Mouse (Mus musculus): ENCODE measurements around the gene Mtfr2.

Mtfr2 gene

GRCm38 (mm10) chr10:20347285-20348214, at the start of gene Mtfr2:
TSS of gene Mtfr2 (plus strand) at chr10:20347770.
- in situ Hi-C loops (cut with MboI; ENCODE audit: unreplicated experiment in 2 of 2): loop anchor here (5.0 to 25.0 kb wide), 2 partner anchors 35 to 790 kb away; partner anchors contain the start of gene Bclaf1 (in 1 of the 2)

- in situ Hi-C loops (cut with MboI; ENCODE audit: unreplicated experiment in 2 of 2): loop anchor here in 1 of 2 experiments (10.0 kb wide), 1 partner anchor 1706 kb away; no protein-coding TSS in a partner anchor
These were observed 49.2 kb upstream of the Mtfr2 start for GRCm38 (mm10) chr10:20298152-20298920.

DNA sequence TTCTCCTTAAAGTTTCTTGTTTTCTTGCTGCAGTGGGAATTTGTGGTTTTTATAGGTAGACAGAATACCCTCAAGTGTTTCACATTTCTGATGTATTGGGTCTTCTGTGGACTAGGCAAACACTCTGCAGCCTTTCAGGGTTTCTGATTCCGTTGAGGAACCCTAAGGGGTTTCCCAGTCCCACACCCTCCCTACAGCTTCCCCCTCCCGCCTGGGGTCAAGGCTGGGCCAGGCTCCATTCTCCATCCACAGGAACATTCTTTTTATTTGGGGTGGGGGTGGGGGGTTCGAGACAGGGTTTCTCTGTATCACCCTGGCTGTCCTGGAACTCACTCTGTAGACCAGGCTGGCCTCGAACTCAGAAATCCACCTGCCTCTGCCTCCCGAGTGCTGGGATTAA, 48.5 kb upstream of the Mtfr2 start:
- in situ Hi-C loops (cut with MboI; ENCODE audit: unreplicated experiment in 2 of 2): loop anchor here in 1 of 2 experiments (10.0 kb wide), 1 partner anchor 1706 kb away; no protein-coding TSS in a partner anchor

DNA sequence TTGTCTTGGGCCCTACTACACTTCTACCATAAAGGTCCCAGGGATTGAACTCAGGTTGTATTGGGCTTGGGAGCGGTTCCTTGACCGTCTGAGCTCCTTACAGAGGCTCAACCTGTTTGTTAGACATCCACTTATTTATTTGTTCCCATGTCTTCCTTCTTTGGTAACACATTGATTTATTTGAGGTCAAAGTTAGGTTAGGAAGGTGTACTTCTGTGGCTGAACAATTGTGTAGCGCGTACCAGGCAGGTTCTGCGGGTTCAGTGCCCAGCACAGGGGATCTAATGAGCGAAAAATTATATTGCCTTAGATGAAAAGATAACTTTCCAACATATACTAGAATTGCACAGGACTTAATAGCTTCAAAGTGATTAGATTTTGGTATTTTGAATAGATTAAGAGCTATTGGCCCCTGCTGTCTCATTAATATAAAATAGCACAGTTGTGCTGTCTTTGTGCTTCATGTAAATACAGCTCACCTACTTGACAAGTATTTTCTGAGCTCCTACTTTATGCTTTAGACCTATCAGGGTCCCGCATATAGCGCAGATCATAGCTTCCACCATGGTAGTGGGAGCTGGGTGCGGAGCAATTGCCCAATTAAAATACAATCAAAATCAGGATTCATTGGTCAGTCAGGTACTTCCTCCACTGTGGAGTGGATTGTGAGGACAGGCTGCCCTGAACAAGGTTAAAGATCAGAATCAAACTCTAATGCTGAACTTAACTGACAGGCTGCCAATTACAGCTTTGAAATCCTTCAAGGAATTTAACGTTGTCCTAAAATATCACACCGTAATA, 36.4 kb upstream of the Mtfr2 start:
- in situ Hi-C loops (cut with MboI; ENCODE audit: unreplicated experiment in 2 of 2): loop anchor here (5.0 to 25.0 kb wide), 3 partner anchors 36 to 651 kb away; partner anchors contain the start of genes Ahi1 (in 1 of the 2), Mtfr2 (in 1 of the 2) and Pex7 (in 1 of the 2)

DNA sequence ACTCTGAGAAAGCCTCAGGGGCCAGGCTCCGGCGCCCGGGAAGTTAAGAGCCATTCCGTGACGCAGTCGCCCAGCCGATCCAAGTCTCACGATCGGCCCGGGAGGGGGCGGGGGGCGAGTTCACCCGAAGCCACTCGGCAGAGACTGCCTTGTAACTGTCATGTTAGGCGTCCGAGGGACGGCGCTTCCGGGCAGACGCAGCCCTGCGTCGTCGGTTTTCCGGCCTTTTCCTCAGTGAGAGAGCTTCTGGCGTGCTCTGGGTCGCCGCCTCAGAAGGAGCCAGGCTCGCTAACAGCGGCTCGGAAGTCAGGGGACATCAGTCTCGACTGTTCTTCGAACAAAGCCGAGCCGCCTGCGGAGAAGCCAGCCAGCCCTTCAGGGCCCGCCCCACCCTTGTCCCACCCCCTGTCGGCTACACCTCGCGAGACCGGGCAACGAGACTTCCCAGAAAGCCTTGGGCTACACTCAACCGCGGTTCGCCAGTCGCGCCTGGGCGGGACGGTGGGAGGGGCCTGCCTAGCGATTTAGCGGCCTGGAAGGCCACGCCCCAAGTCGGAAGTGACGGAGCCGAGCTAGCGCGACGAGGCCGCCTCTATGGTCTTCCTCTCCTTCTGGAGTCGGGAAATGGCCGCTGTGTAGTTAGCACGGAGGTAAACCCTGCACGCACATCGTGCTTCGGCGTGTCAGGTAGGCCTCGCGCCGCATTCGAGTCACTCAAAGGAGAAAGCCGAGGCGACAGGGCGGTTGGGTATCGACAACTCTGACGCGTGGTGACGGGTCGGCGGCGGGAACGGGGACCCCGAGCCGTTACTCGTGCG, 35.4 kb upstream of the Mtfr2 start, which contains the start of gene Bclaf1:
TSS of gene Bclaf1 (plus strand) at position 552 of the 818 bp plus-strand sequence.
- in situ Hi-C loops (cut with MboI; ENCODE audit: unreplicated experiment in 2 of 2): loop anchor here (5.0 to 25.0 kb wide), 3 partner anchors 35 to 650 kb away; partner anchors contain the start of genes Ahi1 (in 1 of the 2), Mtfr2 (in 1 of the 2) and Pex7 (in 1 of the 2)

- in situ Hi-C loops (cut with MboI; ENCODE audit: unreplicated experiment in 2 of 2): loop anchor here (5.0 to 25.0 kb wide), 3 partner anchors 34 to 649 kb away; partner anchors contain the start of genes Ahi1 (in 1 of the 2), Mtfr2 (in 1 of the 2) and Pex7 (in 1 of the 2)
These were observed 34.8 kb upstream of the Mtfr2 start for GRCm38 (mm10) chr10:20312736-20313301.

DNA sequence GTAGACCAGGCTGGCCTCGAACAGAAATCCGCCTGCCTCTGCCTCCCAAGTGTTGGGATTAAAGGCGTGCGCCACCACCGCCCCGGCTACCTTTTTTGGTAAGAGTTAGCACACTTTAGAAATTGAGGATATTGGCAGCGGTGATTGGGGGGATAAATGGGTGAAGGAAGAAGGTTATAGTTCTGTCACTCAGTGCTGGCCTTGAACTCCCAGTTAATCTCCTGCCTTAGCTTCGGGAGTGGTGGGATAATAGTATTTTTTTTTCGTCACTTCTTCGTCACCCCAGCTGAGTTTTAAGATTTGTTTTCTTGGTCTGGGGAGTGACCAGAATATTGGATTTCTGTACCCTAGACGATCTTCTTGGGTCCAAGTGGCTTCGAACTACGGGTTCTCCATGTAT, 34.1 kb upstream of the Mtfr2 start:
- in situ Hi-C loops (cut with MboI; ENCODE audit: unreplicated experiment in 2 of 2): loop anchor here (5.0 to 25.0 kb wide), 3 partner anchors 34 to 649 kb away; partner anchors contain the start of genes Ahi1 (in 1 of the 2), Mtfr2 (in 1 of the 2) and Pex7 (in 1 of the 2)

GRCm38 (mm10) chr10:20313941-20314340, 33.6 kb upstream of the Mtfr2 start:
- in situ Hi-C loops (cut with MboI; ENCODE audit: unreplicated experiment in 2 of 2): loop anchor here (5.0 to 25.0 kb wide), 3 partner anchors 33 to 648 kb away; partner anchors contain the start of genes Ahi1 (in 1 of the 2), Mtfr2 (in 1 of the 2) and Pex7 (in 1 of the 2)

DNA sequence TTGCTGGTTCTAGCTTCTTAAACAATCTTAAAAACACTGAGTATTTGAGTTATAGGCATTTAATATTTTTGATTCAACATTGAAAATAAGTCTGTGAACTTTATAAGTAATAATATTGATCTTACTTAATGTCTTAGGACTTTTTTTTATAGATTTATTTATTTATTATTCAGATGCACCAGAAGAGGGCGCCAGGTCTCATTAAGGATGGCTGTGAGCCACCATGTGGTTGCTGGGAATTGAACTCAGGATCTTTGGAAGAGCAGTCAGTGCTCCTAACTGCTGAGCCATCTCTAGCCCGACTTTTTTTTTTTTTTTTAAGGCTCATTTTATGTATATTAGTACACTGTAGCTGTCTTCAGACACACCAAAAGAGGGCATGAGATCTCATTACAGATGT, 32.8 kb upstream of the Mtfr2 start:
- in situ Hi-C loops (cut with MboI; ENCODE audit: unreplicated experiment in 2 of 2): loop anchor here (5.0 to 25.0 kb wide), 3 partner anchors 33 to 648 kb away; partner anchors contain the start of genes Ahi1 (in 1 of the 2), Mtfr2 (in 1 of the 2) and Pex7 (in 1 of the 2)

- in situ Hi-C loops (cut with MboI; ENCODE audit: unreplicated experiment in 2 of 2): loop anchor here (25.0 kb wide), 2 partner anchors 405 to 645 kb away; partner anchors contain the start of genes Ahi1 (in 1 of the 2) and Pex7 (in 1 of the 2)
These were observed 30.1 kb upstream of the Mtfr2 start for GRCm38 (mm10) chr10:20317466-20317865.

GRCm38 (mm10) chr10:20326226-20326625, 21.3 kb upstream of the Mtfr2 start:
- in situ Hi-C loops (cut with MboI; ENCODE audit: unreplicated experiment in 2 of 2): loop anchor here (5.0 to 25.0 kb wide), 2 partner anchors 811 to 816 kb away; no protein-coding TSS in a partner anchor

DNA sequence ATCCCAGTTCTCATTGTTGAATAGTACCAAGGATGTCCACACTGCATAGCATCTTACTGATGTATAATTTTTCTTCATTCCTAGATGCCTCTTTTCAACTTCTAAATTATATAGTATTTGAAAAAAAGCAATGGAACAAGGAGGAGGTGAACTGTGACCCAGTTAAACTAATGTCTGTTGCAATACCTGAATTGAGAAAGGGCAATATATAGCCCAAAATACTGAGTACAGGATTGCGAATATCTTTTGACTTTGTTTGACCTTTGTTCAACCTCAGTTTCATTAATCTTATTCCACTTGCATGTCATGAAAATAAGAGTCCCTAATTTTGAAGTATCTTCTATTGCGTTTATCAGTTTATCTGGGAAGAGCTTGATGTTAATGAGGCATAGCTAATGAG, 16.3 kb upstream of the Mtfr2 start:
- in situ Hi-C loops (cut with MboI; ENCODE audit: unreplicated experiment in 2 of 2): loop anchor here (10.0 to 25.0 kb wide), 3 partner anchors 806 to 1024 kb away; no protein-coding TSS in a partner anchor

- in situ Hi-C loops (cut with MboI; ENCODE audit: unreplicated experiment in 2 of 2): loop anchor here (10.0 to 25.0 kb wide), 3 partner anchors 799 to 1017 kb away; no protein-coding TSS in a partner anchor
These were observed 9.7 kb upstream of the Mtfr2 start for GRCm38 (mm10) chr10:20337872-20338271.

DNA sequence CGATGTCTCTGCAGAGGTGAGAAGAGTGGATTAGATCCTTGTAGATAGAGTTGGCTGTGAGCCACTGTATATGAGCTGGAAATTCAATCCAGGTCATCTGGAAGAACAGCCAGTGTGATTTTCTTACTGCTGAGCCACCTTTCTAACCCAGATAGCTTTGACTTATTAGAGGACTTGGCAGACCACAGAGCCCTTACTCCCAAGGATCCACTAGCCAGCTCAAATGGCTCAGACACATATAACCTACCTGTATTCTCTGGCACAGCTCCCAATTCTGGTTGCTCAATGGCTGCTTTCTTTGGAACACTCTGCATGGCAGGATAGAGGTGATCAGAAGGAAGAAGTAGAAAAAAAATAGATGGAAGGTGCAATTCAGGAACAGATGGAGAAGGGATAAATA, 1.8 kb upstream of the Mtfr2 start:
- in situ Hi-C loops (cut with MboI; ENCODE audit: unreplicated experiment in 2 of 2): loop anchor here (5.0 to 25.0 kb wide), 2 partner anchors 33 to 792 kb away; partner anchors contain the start of gene Bclaf1 (in 1 of the 2)

GRCm38 (mm10) chr10:20348894-20349293, 1.3 kb downstream of the Mtfr2 start:
- in situ Hi-C loops (cut with MboI; ENCODE audit: unreplicated experiment in 2 of 2): loop anchor here (5.0 to 25.0 kb wide), 2 partner anchors 37 to 788 kb away; partner anchors contain the start of gene Bclaf1 (in 1 of the 2)

- in situ Hi-C loops (cut with MboI; ENCODE audit: unreplicated experiment in 2 of 2): loop anchor here (5.0 to 25.0 kb wide), 3 partner anchors 571 to 1651 kb away; no protein-coding TSS in a partner anchor
These were observed 14.2 kb downstream of the Mtfr2 start for GRCm38 (mm10) chr10:20361542-20362449.
